Mouse (Mus musculus) small intestine, adult 2 months (tissue): Measurements from ENCODE around the gene Slc1a2.

ENCODE experiments used
- CTCF ChIP-seq: fragments of 200-500 bp; IDR thresholded peaks from 2 replicates; pipeline ENCODE4 v1.5.1; 2012; ENCODE audit warnings: low read depth, mild to moderate bottlenecking, control low read depth, inconsistent platforms, low read length, moderate library complexity, mixed read lengths; ENCODE audit not compliant: insufficient replicate concordance, insufficient read length; ENCODE audit errors: extremely low read depth
- POLR2A ChIP-seq: fragments of 200-500 bp; IDR thresholded peaks from 2 replicates; pipeline ENCODE4 v1.6.1; 2012; ENCODE audit warnings: low read depth, mild to moderate bottlenecking, control low read depth, inconsistent platforms, low read length, moderate library complexity

DNA sequence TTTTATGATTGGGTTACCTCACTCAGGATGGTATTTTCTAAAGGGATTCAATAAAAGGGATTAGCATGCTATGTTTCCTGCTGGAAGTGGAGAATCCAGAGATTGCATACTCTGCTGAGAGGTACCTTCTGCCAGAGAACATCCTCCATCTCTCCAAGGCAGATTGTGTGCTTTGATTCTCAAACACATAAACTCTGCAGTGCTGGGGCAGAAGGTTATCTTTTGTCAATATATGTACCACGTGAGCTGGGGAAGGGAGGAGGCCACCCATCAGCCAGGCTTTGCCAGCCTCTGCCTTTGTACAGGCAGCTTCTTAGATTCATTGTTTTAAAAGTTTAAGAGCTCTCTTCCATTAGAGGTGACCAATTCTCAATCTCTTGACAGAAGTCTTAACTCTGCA lies 57.3 kb downstream of the Slc1a2 start:
- no peak for TF ChIP-seq CTCF
- no peak for TF ChIP-seq POLR2A
